Mouse (Mus musculus) urinary bladder, postnatal 10 days (tissue): ENCODE measurements around the gene Fntb.
"Not testable (repeated sequence)": the region's sequence is repeated elsewhere in the genome, so short reads cannot be mapped to it uniquely, and the experiment has no call there.

Experiments used
- DNase-seq: peaks from one replicate; pipeline ENCODE4 v3.0.0; 2022; ENCODE audit warnings: low spot score

The Fntb gene

GRCm38 (mm10) chr12:76765354-76765851 lies at the start of gene Fntb, which contains the start of gene Churc1:
Fntb (plus strand) TSS chr12:76765589.
Churc1 (plus strand) TSS chr12:76765538.
- DNase-seq: peak; percentile 54

DNA sequence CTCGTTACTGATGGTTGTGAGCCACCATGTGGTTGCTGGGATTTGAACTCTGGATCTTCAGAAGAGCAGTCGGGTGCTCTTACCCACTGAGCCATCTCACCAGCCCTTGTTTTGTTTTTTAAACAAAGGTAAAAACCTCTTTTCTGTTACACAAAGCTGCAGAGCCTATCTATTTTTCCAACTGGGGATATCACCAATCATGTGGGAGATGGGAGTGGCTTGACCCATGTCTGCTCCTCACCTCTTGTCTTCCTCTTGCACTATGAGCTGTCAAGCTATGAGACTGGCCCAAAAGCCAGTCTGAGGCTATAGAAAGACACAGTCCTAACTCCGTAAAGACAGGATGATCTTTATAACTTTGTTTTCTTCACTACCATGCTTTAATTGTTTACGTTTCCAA lies 47.0 kb upstream of the Fntb start:
- no peak for DNase-seq

DNA sequence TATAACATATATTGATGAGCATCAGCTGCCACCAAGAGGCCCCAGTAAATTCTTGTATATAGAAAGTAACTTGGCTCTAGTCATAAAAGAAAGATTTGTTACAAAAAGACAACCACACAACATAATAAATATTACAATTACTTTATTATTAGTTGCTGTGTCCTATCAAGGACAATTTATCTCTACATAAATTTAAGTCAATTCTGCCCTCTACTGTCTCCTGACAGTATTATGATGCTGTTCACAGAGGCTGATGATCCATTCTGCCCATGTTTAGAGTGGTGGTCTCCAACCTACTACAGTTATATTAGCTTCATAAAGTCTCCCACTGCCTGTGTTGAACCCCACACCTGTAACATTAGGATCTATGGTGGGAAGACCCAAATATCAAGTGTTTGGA lies 44.8 kb upstream of the Fntb start:
- DNase-seq: no peak

DNA sequence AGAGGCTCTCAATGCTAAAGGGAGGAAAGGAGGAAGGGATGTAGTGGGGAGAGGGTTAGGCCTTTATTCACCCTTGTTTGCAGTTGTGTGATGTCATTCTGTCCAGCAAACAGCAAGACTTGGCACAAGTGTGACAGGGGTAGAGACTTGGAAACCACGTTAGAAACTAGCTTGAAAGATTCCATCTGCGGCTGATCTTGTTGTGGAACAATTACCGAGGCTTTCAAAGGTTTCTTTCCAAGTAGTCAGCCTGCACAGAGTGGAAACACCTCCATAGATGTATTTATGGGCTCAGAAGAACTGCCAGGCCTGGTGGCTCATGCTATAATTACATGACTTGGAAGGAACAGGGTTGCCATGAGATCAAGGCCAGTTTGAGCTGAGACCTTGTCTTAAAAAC lies 43.4 kb upstream of the Fntb start:
- no peak for DNase-seq

GRCm38 (mm10) chr12:76727955-76728354 lies 37.4 kb upstream of the Fntb start:
- DNase-seq: no peak

GRCm38 (mm10) chr12:76750866-76751459 lies 14.4 kb upstream of the Fntb start:
- no peak for DNase-seq

DNA sequence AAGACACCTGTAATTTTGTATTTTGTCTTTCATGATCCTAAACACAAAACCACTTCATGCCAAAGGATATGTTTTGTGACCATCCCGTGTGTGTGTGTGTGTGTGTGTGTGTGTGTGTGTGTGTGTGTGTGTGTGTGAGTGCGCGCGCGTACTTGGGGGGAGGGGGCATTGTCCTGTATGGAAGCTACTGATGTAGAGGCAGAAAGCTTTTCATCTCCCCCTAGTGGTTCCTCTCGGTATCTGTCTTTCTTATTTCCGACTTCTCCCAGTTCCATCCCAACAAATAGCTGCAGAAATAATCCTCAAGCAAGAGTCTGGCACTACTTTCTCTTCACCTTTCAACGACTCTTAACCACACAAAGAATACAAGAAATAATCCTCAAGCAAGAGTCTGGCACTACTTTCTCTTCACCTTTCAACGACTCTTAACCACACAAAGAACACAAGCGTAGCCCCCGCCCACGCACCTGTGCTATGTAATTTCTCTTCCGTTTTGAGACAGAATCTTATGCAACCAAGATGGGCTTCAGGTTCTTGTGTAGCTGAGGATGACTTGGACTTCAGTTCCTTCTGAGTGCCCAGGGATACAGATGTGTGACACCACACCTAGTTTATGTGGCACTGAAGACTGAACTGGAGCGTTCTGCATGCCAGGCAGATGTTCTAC lies 12.6 kb upstream of the Fntb start:
- no peak for DNase-seq

- DNase-seq: no peak
These were observed 677 bp downstream of the Fntb start for GRCm38 (mm10) chr12:76765901-76766630.

GRCm38 (mm10) chr12:76770841-76771500 lies 5.6 kb downstream of the Fntb start:
- no peak for DNase-seq

- DNase-seq: no peak
These were observed 6.2 kb downstream of the Fntb start for GRCm38 (mm10) chr12:76771540-76771939.

DNA sequence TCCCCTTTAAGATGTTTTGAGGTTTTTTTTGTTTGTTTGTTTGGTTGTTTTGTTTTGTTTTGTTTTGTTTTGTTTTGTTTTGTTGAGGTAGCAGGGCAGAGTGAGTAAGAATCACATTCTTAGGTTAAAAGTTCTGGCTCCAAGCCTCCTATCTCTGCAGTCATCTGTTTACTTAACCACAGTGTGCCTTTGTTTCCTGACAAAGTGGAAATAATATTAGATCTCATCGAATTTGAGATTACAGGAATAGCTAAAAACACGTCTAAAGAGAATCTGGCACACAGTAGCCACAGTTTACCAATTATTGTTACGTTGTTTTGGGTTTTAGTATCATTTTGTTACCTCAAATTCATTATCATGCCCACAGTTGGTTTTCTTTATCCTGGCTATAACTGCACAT lies 9.3 kb downstream of the Fntb start:
- DNase-seq: no peak

GRCm38 (mm10) chr12:76775132-76775531 lies 9.7 kb downstream of the Fntb start:
- no peak for DNase-seq

DNA sequence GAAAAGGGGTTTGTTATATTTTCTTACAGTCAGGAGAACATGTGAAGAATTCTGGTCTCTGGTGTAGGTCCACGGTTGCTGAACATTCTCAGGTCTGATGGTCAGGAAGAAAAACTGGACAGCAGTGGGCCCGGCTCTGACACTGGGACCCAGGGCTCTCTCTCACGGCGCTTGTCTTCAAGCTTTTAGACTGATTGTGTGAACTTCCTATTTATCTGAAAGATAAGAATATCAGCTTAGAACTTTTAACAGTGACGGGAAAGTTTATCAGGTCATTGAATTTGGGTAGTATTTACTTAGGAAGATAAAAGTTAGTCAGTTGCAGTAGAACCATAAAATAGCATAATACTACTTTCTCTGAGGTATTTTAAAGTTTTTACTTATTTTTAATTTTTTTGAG lies 11.5 kb downstream of the Fntb start:
- DNase-seq: no peak

DNA sequence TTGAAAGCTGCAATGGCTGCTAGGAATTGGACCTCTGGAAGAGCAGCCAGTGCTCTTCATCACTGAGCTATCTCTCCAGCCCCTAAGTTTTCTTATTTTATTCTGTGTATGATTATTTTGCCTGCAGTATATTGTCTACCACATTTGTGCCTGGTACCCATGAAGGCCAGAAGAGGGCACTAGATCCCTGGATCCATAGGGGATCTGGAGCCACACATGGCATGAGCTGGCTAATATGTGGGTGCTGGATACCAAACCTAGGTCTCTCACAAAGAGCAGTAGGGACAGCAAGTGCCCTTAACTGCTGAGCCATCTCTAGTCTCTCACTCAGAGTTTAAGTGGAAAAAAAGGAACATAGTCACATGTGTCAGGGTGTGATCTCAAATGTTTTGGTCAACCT lies 12.5 kb downstream of the Fntb start:
- DNase-seq: no peak

- DNase-seq: no peak
These were observed 13.1 kb downstream of the Fntb start for GRCm38 (mm10) chr12:76778305-76779083.

GRCm38 (mm10) chr12:76779951-76780350 lies 14.6 kb downstream of the Fntb start:
- DNase-seq: no peak

DNA sequence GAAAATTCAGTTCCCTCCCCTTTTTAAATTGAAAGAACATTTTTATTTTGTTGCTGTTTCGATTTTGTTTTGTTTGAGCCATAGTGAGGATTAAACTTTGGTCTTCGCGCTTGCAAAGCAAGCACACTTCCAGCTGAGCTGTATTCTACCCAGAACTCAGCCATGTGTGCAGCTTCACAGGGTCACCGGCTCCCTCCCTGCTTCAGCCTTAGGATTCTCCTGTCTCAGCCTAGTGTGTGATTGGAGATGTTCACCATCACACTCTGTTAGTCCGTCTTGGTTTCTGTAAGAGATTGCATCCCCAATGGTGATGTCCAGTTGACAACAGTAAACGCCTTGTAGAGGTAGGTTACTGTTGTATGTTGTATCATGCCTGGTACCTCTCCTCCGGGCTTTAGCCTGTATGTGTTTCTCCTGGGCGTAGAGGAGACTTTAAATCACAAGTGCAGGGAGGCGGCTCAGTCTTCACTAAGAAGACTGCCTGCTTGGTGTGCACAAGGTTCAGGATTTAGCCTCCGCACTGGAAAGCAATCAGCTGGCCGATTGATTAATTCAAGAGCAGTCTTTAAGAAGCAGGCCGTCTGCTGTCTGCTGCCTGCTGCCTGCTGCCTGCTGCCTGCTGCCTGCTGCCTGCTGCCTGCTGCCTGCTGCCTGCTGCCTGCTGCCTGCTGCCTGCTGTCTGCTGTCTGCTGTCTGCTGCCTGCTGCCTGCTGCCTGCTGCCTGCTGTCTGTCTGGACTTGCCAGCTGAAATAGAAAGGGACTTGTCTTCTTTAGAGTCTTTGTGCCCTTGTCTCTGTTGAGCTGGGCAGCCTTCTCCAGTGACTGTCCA lies 15.5 kb downstream of the Fntb start:
- no peak for DNase-seq

- DNase-seq: no peak
These were observed 18.7 kb downstream of the Fntb start for GRCm38 (mm10) chr12:76784056-76784619.

DNA sequence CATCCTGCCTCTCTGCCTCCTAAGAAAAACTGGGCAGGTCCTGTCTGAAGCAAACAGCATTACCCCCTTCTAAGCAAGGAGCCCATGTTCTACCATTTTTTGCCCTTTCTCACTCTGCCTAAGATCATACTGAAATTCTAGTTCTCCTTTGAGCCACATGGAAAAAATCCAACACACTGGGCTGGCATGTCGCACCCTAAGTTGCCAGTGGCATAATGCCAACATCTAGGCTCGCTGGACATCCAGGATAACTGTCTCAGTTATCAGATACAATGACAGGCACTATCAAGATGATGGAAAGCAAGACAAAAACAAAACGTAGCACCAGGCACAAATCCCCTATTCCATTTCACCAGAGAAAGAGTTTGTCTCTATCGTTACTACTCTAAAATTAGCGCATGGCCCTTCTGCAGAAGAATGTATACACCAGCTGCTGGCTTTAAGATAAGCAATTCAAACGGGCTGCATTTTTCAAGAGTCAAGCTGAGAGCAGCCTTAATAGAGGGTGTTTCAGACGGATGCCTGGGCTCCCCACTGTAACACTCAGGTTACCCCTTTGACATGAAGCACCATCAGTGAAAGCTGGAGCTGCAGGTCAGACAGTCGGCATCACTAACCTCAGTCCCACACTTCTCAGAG lies 25.2 kb downstream of the Fntb start:
- DNase-seq: no peak

- not testable (repeated sequence) for DNase-seq
These were observed 27.2 kb downstream of the Fntb start for GRCm38 (mm10) chr12:76792540-76792939.
